Mouse (Mus musculus) CH12.LX (cell line): Measurements from ENCODE around the gene Kdm4b. TPM values are rescaled to one million over a fixed set of nuclear protein-coding genes. Genes with fewer than 3 reads are reported as not detected.

Source experiments
- DNase-seq: peaks from one replicate; pipeline ENCODE4 v3.0.0-alpha.2; 2013; ENCODE audit errors: extremely low read depth
- H3K27ac ChIP-seq: 2 replicates; pipeline ENCODE4 v1.5.1; 2012; ENCODE audit warnings: low read depth, mild to moderate bottlenecking, control low read depth, moderate library complexity; ENCODE audit not compliant: insufficient read depth
- H3K27me3 ChIP-seq: replicated peaks from 2 replicates; pipeline ENCODE3; 2012; ENCODE audit warnings: inconsistent platforms
- H3K36me3 ChIP-seq, 2 experiments: replicated peaks in 1 of 2; 2 replicates each; pipeline versions ENCODE3 to v1.6.1; 2012; ENCODE audit warnings: inconsistent platforms in 1 of 2, low read length in 1 of 2, mild to moderate bottlenecking in 1 of 2, mixed read lengths in 1 of 2, moderate library complexity in 1 of 2; ENCODE audit not compliant: control insufficient read depth in 1 of 2, insufficient read depth in 1 of 2
- H3K4me1 ChIP-seq, 2 experiments: 2 replicates each; pipeline ENCODE4 v1.6.1; 2012; ENCODE audit warnings: inconsistent platforms in 1 of 2, moderate library complexity in 1 of 2; ENCODE audit not compliant: insufficient read depth in 2 of 2, control insufficient read depth in 1 of 2
- H3K4me2 ChIP-seq: 2 replicates; pipeline ENCODE4 v1.6.1; 2012; ENCODE audit warnings: low read depth, mild to moderate bottlenecking, control low read depth; ENCODE audit not compliant: poor library complexity, insufficient read depth, severe bottlenecking
- H3K4me3 ChIP-seq, 3 experiments: fragments of 150-350 bp in 1 of 3; sonication (generic) in 1 of 3; replicated peaks in 1 of 3; 2 replicates each; pipeline versions ENCODE3 to v1.5.1; 2011 to 2012; ENCODE audit warnings: low read depth in 2 of 3, low read length in 2 of 3, mild to moderate bottlenecking in 2 of 3, moderate library complexity in 2 of 3, control low read depth in 1 of 3, improper control_type of control experiment in 1 of 3, inconsistent platforms in 1 of 3, mixed read lengths in 1 of 3; ENCODE audit not compliant: poor library complexity in 1 of 3
- H3K79me2 ChIP-seq: replicated peaks from 2 replicates; pipeline ENCODE4 v1.6.1; 2012; ENCODE audit warnings: mild to moderate bottlenecking, moderate library complexity; ENCODE audit not compliant: control insufficient read depth, poor library complexity, insufficient read depth, severe bottlenecking; ENCODE audit errors: extremely low read depth
- H3K9ac ChIP-seq: 2 replicates; pipeline ENCODE4 v1.6.1; 2012; ENCODE audit warnings: low read depth, mild to moderate bottlenecking, control low read depth, moderate library complexity; ENCODE audit not compliant: insufficient read depth
- H3K9me3 ChIP-seq: replicated peaks from 2 replicates; pipeline ENCODE3; 2012; ENCODE audit warnings: low read length, inconsistent platforms, mixed read lengths
- BHLHE40 ChIP-seq: IDR thresholded peaks from 2 replicates; pipeline ENCODE4 v1.6.1; 2011; ENCODE audit warnings: mild to moderate bottlenecking, low read depth, low read length, improper control_type of control experiment
- CHD2 ChIP-seq: IDR thresholded peaks from 2 replicates; pipeline ENCODE4 v1.6.1; 2011; ENCODE audit warnings: low read length, improper control_type of control experiment
- ELF1 ChIP-seq: IDR thresholded peaks from 2 replicates; pipeline ENCODE4 v1.6.1; 2014; ENCODE audit warnings: low read depth, mild to moderate bottlenecking, inconsistent platforms, low read length, improper control_type of control experiment
- EP300 ChIP-seq: IDR thresholded peaks from 2 replicates; pipeline ENCODE4 v1.6.1; 2011; ENCODE audit warnings: low read length, improper control_type of control experiment
- ETS1 ChIP-seq: conservative IDR thresholded peaks from 2 replicates; pipeline ENCODE4 v1.6.1; 2012; ENCODE audit warnings: low read depth, mild to moderate bottlenecking, inconsistent platforms, low read length, improper control_type of control experiment, moderate library complexity
- JUND ChIP-seq: conservative IDR thresholded peaks from 2 replicates; pipeline ENCODE4 v1.6.1; 2011; ENCODE audit warnings: low read depth, low read length, improper control_type of control experiment
- KAT2A ChIP-seq: IDR thresholded peaks from 2 replicates; pipeline ENCODE4 v1.6.1; 2012; ENCODE audit warnings: low read length, improper control_type of control experiment, inconsistent platforms; ENCODE audit not compliant: insufficient replicate concordance
- MAFK ChIP-seq: IDR thresholded peaks from 2 replicates; pipeline ENCODE4 v1.6.1; 2011; ENCODE audit warnings: low read length, improper control_type of control experiment; ENCODE audit not compliant: insufficient replicate concordance
- MAX ChIP-seq: IDR thresholded peaks from 2 replicates; pipeline ENCODE4 v1.6.1; 2011; ENCODE audit warnings: low read length, improper control_type of control experiment
- MAZ ChIP-seq: IDR thresholded peaks from 2 replicates; pipeline ENCODE4 v1.6.1; 2012; ENCODE audit warnings: low read depth, mild to moderate bottlenecking, inconsistent platforms, low read length, improper control_type of control experiment, moderate library complexity
- MEF2A ChIP-seq: IDR thresholded peaks from 2 replicates; pipeline ENCODE4 v1.6.1; 2014; ENCODE audit warnings: low read depth, mild to moderate bottlenecking, inconsistent platforms, low read length, improper control_type of control experiment, borderline replicate concordance
- MXI1 ChIP-seq: IDR thresholded peaks from 2 replicates; pipeline ENCODE4 v1.6.1; 2011; ENCODE audit warnings: mild to moderate bottlenecking, low read depth, low read length, improper control_type of control experiment
- MYC ChIP-seq: IDR thresholded peaks from 2 replicates; pipeline ENCODE4 v1.6.1; 2011; ENCODE audit warnings: low read depth, mild to moderate bottlenecking, improper control_type of control experiment, low read length
- NELFE ChIP-seq: IDR thresholded peaks from 2 replicates; pipeline ENCODE4 v1.6.1; 2011; ENCODE audit warnings: low read depth, low read length, improper control_type of control experiment
- NRF1 ChIP-seq: IDR thresholded peaks from 2 replicates; pipeline ENCODE4 v1.6.1; 2014; ENCODE audit warnings: low read depth, mild to moderate bottlenecking, inconsistent platforms, low read length, improper control_type of control experiment, moderate library complexity
- POLR2A ChIP-seq: IDR thresholded peaks from 2 replicates; pipeline ENCODE4 v1.6.1; 2011; ENCODE audit warnings: low read depth, mild to moderate bottlenecking, improper control_type of control experiment, low read length
- RCOR1 ChIP-seq: conservative IDR thresholded peaks from 2 replicates; pipeline ENCODE4 v1.6.1; 2012; ENCODE audit warnings: low read depth, mild to moderate bottlenecking, inconsistent platforms, low read length, improper control_type of control experiment
- TBP ChIP-seq: conservative IDR thresholded peaks from 2 replicates; pipeline ENCODE4 v1.6.1; 2011; ENCODE audit warnings: low read depth, low read length, improper control_type of control experiment
- TCF12 ChIP-seq: IDR thresholded peaks from 2 replicates; pipeline ENCODE4 v1.6.1; 2014; ENCODE audit warnings: low read depth, mild to moderate bottlenecking, inconsistent platforms, low read length, improper control_type of control experiment
- UBTF ChIP-seq: IDR thresholded peaks from 2 replicates; pipeline ENCODE4 v1.6.1; 2012; ENCODE audit warnings: low read depth, mild to moderate bottlenecking, inconsistent platforms, low read length, improper control_type of control experiment, moderate library complexity
- USF2 ChIP-seq: conservative IDR thresholded peaks from 2 replicates; pipeline ENCODE4 v1.6.1; 2011; ENCODE audit warnings: low read depth, low read length, improper control_type of control experiment
- ZC3H11A ChIP-seq: IDR thresholded peaks from 2 replicates; pipeline ENCODE4 v1.6.1; 2012; ENCODE audit warnings: low read depth, mild to moderate bottlenecking, inconsistent platforms, low read length, improper control_type of control experiment
- ZKSCAN1 ChIP-seq: IDR thresholded peaks from 2 replicates; pipeline ENCODE4 v1.6.1; 2012; ENCODE audit warnings: low read depth, inconsistent platforms, low read length, improper control_type of control experiment, borderline replicate concordance
- ZMIZ1 ChIP-seq: IDR thresholded peaks from 2 replicates; pipeline ENCODE4 v1.6.1; 2012; ENCODE audit warnings: low read depth, mild to moderate bottlenecking, inconsistent platforms, low read length, improper control_type of control experiment
- ZNF384 ChIP-seq: IDR thresholded peaks from 2 replicates; pipeline ENCODE4 v1.6.1; 2012; ENCODE audit warnings: low read depth, low read length, improper control_type of control experiment, inconsistent platforms
- dilution Hi-C: fragments of 300-500 bp; cut with MboI; formaldehyde crosslinking; loops from 2 replicates; pipeline ENCODE4 v1.14.3; 2020; ENCODE audit warnings: low sequenced_read_pairs; ENCODE audit not compliant: extremely low pct_unique_long_range_greater_than_20kb, extremely low pct_ligation_motif_present
- in situ Hi-C: fragments of 300-500 bp; cut with MboI; formaldehyde crosslinking; loops from 3 replicates; pipeline ENCODE4 v1.14.3; 2019; ENCODE audit warnings: low sequenced_read_pairs, low pct_ligation_motif_present, low pct_unique_long_range_greater_than_20kb, mixed read lengths
- polyA plus RNA-seq: library from polyadenylated mRNA; unstranded; fragments of >175 nt; gene quantifications from 2 replicates; pipeline ENCODE4 v1.2.1, GENCODE M21; 2012; ENCODE audit warnings: low read depth; ENCODE audit not compliant: insufficient read length
- total RNA-seq, 2 experiments: library from RNA; depleted of rRNA; stranded (reverse); fragments of 300-350 nt in 1 of 2; fragments of >200 nt in 1 of 2; gene quantifications; 2 replicates each; pipeline ENCODE4 v1.2.3; 2012 to 2014

Gene Kdm4b
- total and polyA plus RNA-seq, 3 experiments, result 12.3 to 19.5 (median 14.2) TPM

GRCm38 (mm10) chr17:56431582-56431981, 105.7 kb downstream of the Kdm4b start:
- Histone ChIP-seq H3K27ac (no peak overlapping the region), H3K4me2 (no peak overlapping the region), H3K27me3 (no peaks in the 10 kb centered on the region), H3K4me3 (no peak overlapping the region), H3K9ac (no peak overlapping the region), H3K36me3 (peaks cover 25 to 77% of the 10 kb centered on the region in 2 experiments), H3K4me1 (no peaks in the 10 kb centered on the region), H3K9me3 (peaks cover 10% of the 10 kb centered on the region), H3K79me2 (no peaks in the 10 kb centered on the region)
- no peak for TF ChIP-seq NELFE
- no peak for TF ChIP-seq JUND
- no peak for TF ChIP-seq USF2
- TF ChIP-seq TBP, result no peak
- TF ChIP-seq ZNF384, result no peak
- TF ChIP-seq MYC, result no peak
- no peak for TF ChIP-seq RCOR1
- no peak for TF ChIP-seq ETS1
- TF ChIP-seq MAFK, result no peak
- no peak for TF ChIP-seq MEF2A
- no peak for TF ChIP-seq ZC3H11A
- no peak for TF ChIP-seq ELF1
- TF ChIP-seq NRF1, result no peak
- no peak for TF ChIP-seq UBTF
- TF ChIP-seq KAT2A, result no peak
- no peak for TF ChIP-seq CHD2
- TF ChIP-seq ZMIZ1, result no peak
- no peak for TF ChIP-seq POLR2A
- TF ChIP-seq TCF12, result no peak
- no peak for DNase-seq
- in situ Hi-C loops, result no loop called here
- dilution Hi-C loops, result no loop called here

GRCm38 (mm10) chr17:56439731-56440460, 114.0 kb downstream of the Kdm4b start:
- Histone ChIP-seq H3K27ac (no peak overlapping the region), H3K4me1 (peaks cover 19 to 37% of the 10 kb centered on the region in 2 experiments), H3K9ac (no peak overlapping the region), H3K79me2 (no peaks in the 10 kb centered on the region), H3K36me3 (peaks cover 14 to 44% of the 10 kb centered on the region in 2 experiments), H3K27me3 (no peaks in the 10 kb centered on the region), H3K9me3 (peaks cover 21% of the 10 kb centered on the region), H3K4me3 (no peak overlapping the region), H3K4me2 (no peak overlapping the region)
- in situ Hi-C loops (no loop called here), dilution Hi-C loops (no loop called here)
- TF ChIP-seq MAZ, result no peak
- TF ChIP-seq EP300, result no peak
- no peak for TF ChIP-seq MAFK
- no peak for TF ChIP-seq TBP
- no peak for TF ChIP-seq BHLHE40
- no peak for TF ChIP-seq MXI1
- no peak for TF ChIP-seq MAX
- TF ChIP-seq ZKSCAN1, result no peak
- no peak for DNase-seq
